Mouse (Mus musculus): ENCODE results near the gene Olfr982. TPM values are rescaled to one million over a fixed set of nuclear protein-coding genes. Genes with fewer than 3 reads are reported as not detected.

Olfr982 gene
- not detected for total RNA-seq (2021)

DNA sequence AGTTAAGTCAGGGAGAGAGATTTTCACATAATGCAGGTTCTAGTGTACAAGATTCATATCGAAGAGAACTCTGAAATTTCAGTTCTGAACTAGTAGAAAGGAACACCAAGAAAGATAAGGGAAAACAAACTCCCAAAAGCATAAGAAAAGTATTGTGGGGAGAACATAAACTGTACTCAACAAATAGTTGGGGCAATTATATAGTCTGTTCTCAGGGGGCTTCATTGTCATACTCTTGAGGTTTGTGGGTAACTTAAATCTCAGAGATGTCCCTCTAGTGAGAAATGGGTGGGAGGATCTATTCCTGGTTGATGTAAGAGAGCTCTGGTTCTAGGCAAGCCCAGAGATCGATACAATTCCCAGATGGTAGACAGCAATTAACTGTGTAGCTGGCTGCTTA is at the start of gene Olfr982:
Olfr982 (plus strand) TSS at position 301 of the 400 bp plus-strand sequence.
- DNase-seq (ENCODE audit: low spot score in 2 of 2) = no peak
- intact Hi-C loops (cut with DNase I) = no loop called here

DNA sequence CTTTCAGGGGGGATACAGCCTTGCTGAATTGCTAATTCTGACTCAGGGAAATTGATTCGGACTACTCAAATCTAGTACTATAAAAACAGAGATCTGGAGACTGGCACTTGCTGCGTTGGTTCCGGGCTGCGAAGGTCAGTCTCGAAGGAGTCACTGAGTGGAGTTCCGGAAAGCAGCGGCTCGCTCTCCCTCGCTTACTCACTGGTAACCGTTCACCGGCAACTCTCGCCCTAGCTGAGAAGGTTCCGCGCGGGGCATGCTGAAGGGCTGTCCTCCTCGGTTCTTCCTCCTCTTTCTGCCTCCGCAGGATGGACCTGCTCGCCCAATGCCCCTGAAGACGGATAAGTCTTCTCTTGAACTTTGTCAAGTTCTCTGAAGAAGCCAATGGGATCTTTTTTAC is 23.5 kb upstream of the Olfr982 start:
- intact Hi-C loops (cut with DNase I) = no loop called here

DNA sequence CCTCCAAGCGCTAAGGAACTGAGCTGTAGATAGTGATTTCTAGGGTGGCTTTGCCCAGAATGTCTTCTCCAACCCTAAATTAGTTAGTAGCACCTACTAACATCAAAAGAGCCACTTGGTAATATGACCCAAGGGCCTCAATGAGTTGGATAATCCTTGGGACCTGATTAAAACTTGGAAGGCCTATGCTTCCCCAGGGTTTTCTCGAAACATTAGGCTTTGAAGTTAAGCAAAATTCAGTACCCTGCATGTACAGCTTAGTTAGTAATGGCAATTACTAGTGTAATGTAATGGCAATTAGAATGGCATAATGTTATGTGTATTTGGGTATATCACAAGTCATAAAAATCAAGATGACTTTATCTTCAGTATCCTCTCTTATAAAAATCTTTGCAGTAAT is 19.9 kb downstream of the Olfr982 start, which contains the start of gene Olfr983:
Olfr983 (minus strand) TSS at position 101 of the 400 bp plus-strand sequence.
- intact Hi-C loops (cut with DNase I) = no loop called here
- DNase-seq (ENCODE audit: low spot score in 2 of 2) = no peak

More for the DNA sequence above, 23.5 kb upstream of the Olfr982 start:
- no peak for DNase-seq (ENCODE audit: low spot score in 2 of 2)

DNA sequence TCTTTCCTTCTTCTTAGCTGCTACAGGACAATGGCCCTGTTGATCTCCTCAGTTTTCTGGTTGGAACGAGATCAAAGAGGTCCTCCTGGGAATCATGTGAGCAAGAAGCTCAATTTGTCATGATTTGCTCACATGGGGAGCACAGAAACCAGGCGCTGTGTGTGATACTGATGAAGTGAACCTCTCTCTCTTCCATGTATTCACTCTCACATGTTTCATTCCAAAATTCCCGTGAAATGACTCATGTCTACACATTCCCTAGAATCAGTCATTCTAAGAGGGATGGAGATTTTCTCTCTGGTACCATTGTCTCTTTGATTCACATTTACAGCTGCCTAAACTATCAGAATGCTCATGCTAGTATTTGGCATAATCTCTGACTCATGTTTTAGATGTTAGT is 21.1 kb downstream of the Olfr982 start:
- intact Hi-C loops (cut with DNase I) = no loop called here
- no peak for DNase-seq (ENCODE audit: low spot score in 2 of 2)

DNA sequence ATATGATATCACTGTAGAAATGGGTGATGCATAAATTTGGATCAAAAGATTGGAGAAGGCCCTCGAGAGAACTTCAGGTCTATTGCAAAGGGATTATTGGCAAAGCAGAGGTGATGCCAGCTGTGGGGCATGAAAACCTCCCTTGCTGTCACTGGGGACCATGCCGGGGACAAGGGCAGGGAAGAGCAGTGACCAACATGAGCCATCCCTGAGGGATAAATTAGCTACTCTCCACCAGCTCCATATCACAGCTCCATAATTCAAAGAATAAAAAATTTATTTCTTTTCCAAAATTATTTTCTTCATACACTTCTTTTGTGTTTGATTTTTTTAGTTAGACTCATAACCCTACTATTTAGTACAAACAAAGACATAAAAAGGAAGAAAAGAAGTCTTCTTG is 40.5 kb downstream of the Olfr982 start, which contains the start of gene Olfr984:
Olfr984 (minus strand) TSS at position 101 of the 400 bp plus-strand sequence.
- intact Hi-C loops (cut with DNase I) = no loop called here
- DNase-seq (ENCODE audit: low spot score in 2 of 2) = no peak

DNA sequence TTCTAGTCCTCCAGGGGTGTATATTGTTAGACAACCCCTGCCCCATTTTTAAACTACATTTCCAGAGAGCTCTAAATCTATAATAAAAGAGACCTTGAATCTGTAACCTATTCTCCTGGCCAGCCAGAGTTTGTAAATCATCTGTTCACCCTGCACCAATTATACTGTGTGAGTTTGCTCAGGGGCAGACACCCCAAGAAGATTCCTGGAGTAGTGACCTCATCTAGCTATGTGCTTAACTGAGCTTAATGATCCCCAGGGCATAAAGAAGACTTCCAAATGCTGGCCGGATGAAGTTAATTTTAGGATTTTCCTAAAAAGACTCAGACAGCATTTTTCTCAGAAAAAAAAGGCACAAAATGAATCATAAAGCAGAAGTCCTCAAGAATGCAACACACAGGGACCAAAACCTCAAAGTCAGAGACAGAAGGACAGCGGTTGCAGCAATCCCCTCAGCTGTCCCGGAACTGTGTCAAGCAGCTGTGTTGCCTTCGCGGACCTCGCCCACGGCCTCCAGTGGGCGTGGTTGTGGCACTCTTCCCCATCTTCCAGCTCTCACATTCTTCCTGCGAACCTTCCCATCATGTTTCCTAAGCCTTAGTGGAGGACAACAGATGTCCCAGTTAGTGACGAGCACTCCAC is 43.1 kb downstream of the Olfr982 start:
- intact Hi-C loops (cut with DNase I) = no loop called here
- peak; percentile 10 to 27 for DNase-seq (ENCODE audit: low spot score in 2 of 2)

DNA sequence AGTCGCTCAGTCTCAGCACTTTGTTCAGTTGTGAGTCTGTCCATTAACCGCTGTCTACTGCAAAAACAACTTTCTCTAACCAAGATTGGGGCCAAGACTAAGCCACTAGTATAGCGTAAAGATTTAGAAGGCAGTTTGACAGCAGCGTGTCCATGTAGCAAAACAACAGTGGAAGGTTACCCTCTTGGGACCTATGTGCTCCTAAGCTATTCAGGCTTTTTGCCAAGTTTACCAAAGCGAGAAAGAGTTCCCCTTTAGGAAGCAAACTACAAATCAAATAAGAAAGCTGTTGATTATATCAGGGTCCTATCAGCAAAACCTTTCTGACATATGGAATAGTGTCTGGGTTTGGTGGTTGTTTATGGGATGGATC is 43.6 kb downstream of the Olfr982 start:
- intact Hi-C loops (cut with DNase I) = no loop called here
- DNase-seq (ENCODE audit: low spot score in 2 of 2) = no peak

Other genes starting within 250 kb of the Olfr982 start
- not detected for gene Olfr971, start 237.0 kb upstream of the Olfr982 start, total RNA-seq (2021)
- not detected for gene Olfr972, start 207.4 kb upstream of the Olfr982 start, total RNA-seq (2021)
- gene Olfr229, start 166.5 kb upstream of the Olfr982 start, total RNA-seq (2021) = not detected
- not detected for gene Olfr974, start 136.3 kb upstream of the Olfr982 start, total RNA-seq (2021)
- gene Olfr975, start 121.8 kb upstream of the Olfr982 start, total RNA-seq (2021) = not detected
- not detected for gene Olfr976, start 112.7 kb upstream of the Olfr982 start, total RNA-seq (2021)
- gene Olfr978, start 81.7 kb upstream of the Olfr982 start, total RNA-seq (2021) = not detected
- gene Olfr979, start 70.4 kb upstream of the Olfr982 start, total RNA-seq (2021) = not detected
- gene Olfr980, start 64.2 kb upstream of the Olfr982 start, total RNA-seq (2021) = not detected
- not detected for gene Olfr981, start 52.4 kb upstream of the Olfr982 start, total RNA-seq (2021)
- not detected for gene Olfr983, start 19.8 kb downstream of the Olfr982 start, total RNA-seq (2021)
- gene Olfr984, start 40.4 kb downstream of the Olfr982 start, total RNA-seq (2021) = not detected
- not detected for gene Olfr985, start 56.4 kb downstream of the Olfr982 start, total RNA-seq (2021)
- gene Tmem225, start 74.3 kb downstream of the Olfr982 start, total RNA-seq (2021) = not detected
- gene Olfr986, start 107.1 kb downstream of the Olfr982 start, total RNA-seq (2021) = not detected
- gene Zfp202, start 118.5 kb downstream of the Olfr982 start, total RNA-seq (2021) = 1 to 10 TPM; 2.9 to 3.1 TPM
- 100 to 1,000 TPM; 103 to 113 TPM for gene Scn3b, start 195.4 kb downstream of the Olfr982 start, total RNA-seq (2021)